Mouse (Mus musculus): ENCODE results near the gene Mme.

The Mme gene

DNA sequence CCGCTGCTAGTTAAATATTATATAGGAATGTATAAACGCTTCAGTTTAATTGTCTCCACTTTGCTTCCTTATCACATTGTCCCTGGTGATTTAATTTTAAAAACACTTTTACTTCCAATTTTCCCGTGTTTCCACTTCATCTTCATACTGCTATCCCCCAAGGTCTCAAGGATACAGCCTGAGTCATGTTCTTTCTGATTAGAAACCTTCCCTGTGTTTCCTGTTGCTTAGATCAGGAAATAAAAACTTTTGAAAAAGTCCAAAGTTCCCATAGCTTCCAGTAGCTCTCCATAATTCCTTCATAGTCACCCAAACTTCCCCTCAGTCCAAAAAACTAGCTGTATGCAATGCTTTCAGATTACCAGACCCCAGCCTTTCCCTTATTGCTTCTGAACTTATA is 109.4 kb downstream of the Mme start:
- no peak for DNase-seq (ENCODE audit: low spot score in 2 of 2)

DNA sequence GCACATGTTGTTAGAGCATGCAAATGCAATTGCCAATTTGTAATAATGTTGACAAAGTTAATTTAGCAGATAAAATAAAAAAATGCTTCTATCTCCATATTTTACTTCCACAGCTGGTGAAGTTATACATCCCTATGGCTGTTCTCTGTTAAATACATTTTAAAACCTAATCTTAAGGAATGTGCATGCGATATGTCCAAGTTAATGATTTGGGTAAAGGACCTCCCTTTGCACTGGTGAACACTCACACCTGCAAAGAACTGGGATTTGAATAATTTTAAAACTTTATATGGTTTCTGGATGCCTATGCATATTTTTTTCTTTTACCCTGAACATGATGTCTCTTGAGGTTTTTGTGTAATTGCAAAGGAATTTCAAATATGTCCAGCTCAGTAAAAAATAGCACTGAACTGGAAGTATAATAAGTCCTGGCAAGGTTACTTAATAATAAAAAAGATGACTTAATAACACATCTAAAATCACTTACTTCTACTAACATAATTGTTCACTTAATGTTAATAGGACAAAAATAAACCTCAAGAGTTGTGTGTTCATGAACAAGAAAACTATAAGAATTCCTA is 110.4 kb downstream of the Mme start:
- DNase-seq (ENCODE audit: low spot score in 2 of 2) = no peak

DNA sequence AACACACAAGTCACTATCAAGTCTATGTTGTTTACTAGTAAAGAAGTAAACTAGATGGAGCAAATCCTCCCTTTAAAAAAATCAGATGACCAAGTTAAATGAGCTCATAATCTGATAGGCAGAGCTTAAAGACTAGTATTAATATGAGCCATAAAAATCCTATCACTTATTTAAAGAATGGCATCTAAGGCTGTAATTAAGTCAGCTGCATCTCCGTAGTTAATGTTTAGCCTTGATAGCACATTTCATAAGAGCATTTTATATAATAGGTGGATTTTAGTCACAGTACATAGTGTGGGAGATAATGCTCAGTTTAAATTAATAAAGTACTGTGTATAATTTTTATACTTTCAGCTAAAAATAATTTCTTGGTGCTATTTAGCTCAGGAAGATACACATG is 118.2 kb downstream of the Mme start:
- DNase-seq (ENCODE audit: low spot score in 2 of 2) = no peak

DNA sequence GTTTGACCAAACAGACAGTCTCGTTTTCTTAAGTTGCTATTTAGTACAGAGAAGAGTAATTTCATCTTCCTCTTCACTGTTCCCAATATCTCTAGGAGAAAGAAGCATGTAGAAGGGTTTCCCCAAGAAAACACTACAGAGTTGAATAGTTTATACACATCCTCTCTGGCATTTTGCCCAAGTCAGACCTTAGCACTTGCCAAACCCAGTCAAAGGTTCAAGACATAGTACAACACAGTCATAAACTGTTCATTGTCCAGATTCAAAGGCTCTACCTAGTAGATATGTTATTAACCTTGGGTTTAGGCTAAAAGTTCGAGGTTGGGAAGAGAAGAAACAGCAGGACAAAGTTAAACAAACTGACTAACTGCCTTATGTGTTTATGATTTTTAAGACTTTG is 143.7 kb downstream of the Mme start:
- no peak for DNase-seq (ENCODE audit: low spot score in 2 of 2)

DNA sequence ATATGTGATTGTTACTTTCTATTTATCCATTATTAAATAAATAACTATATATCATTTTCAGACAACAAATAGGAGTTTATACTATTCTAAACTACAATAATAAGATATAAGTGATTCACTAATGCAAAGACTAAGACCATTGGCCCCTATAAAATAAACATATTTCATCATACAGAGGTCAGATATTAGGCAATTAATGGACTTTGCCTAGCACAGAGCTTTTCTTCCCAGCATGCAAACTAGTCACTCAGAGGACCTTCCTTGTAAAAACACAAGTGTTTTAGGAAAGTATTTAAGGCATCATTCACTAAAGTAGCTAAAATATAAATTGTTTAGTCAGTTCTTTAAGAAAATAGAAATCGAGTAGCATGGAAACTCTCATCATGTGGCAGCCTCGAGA is 149.4 kb downstream of the Mme start:
- no peak for DNase-seq (ENCODE audit: low spot score in 2 of 2)

DNA sequence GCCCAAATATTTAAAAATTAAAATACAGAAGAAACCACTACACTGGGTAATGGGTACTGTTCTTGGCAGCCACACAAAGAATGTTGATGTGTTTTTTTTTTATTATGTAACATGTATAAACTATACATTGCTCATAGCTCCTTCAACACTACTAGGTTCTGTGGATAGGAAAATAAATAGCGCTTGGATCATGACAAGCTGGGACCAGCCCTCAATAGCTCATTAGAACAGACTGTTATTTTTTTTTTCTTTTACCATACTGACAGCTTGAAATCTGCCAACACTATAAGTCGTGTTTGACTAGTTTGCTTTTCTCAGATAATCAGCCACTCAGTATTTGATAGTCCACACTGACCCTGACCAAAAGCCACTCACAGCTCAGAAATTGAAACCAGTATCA is 150.0 kb downstream of the Mme start:
- DNase-seq (ENCODE audit: low spot score in 2 of 2) = no peak

DNA sequence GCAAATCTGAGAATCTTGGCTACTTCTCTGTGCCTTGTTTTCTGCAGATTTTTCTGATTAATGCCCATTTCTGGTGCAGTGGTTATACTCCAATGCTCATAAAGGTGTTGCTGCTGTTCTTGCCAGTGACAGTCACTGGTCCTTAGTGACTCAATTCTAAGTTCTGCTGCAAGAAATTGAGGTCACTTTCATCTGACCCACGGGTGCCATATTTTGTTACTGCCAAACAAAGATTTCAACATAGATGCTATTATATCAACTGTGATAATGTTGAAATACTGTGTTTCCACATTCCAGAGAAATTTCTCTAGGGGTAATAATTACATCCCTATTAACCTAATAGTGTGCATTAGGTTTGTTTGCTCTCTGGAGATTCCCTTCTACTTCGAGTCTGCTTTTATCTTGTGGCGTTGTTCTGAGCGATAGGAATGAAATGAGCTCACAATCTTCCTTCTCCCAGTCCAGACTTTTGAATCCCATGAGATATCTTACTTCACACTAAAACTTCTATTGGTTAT is 153.1 kb downstream of the Mme start:
- no peak for DNase-seq (ENCODE audit: low spot score in 2 of 2)

DNA sequence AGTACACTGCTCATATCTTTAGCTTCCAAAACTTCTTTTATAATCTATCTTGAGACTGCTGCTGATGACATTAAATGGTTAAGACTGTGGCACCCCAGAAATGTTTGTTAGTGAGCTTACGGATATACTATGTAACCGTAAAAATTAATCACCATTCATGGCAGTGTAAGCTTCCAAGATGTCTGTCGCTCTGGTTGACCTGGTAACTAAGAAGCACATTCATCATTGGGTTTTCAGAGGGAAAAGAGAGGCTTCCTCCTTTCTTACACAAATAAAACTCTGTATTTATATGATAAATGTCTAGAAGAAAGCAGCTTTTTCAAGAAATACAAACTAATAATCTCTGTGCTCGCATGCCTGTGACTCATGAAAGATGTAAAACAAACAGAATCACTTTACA is 156.8 kb downstream of the Mme start:
- DNase-seq (ENCODE audit: low spot score in 2 of 2) = no peak

DNA sequence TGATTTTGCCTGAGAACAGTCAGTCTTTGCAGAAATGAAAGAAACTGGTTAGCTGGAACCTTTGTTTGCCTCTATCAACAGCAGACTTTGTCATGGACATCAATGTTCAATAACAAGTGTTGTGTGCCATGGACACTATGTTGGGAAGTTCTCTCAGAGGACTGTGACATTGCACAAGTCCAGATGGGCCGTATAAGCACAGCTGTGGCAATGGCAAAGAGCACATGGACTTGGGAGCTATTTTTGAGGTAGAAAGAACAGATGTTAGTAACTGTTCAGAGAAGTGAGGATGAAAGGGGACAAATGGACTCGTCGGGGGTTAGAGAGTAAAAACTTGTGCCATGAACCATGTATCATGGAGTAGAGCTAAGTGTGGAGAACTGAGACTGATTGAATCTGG is 165.1 kb downstream of the Mme start:
- DNase-seq (ENCODE audit: low spot score in 2 of 2) = no peak

DNA sequence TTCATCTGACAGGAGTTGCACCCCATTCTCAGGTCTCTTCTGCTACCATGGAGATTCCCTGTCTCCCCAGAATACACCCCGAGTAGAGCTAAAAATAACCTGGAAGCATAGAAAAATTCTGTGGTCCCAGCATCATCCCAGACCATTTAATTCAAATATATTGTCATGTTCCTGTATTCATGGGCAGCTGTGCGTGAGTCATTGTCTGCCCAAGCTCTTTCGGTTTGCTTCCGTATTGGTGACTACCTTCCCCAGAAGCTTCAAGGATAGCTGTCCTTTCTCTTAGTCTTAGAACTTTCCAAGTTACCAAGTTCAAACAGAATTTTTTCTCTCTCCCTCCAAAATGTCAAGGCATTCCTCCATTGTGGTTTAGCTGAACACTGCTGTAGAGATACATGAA is 169.7 kb downstream of the Mme start:
- no peak for DNase-seq (ENCODE audit: low spot score in 2 of 2)

DNA sequence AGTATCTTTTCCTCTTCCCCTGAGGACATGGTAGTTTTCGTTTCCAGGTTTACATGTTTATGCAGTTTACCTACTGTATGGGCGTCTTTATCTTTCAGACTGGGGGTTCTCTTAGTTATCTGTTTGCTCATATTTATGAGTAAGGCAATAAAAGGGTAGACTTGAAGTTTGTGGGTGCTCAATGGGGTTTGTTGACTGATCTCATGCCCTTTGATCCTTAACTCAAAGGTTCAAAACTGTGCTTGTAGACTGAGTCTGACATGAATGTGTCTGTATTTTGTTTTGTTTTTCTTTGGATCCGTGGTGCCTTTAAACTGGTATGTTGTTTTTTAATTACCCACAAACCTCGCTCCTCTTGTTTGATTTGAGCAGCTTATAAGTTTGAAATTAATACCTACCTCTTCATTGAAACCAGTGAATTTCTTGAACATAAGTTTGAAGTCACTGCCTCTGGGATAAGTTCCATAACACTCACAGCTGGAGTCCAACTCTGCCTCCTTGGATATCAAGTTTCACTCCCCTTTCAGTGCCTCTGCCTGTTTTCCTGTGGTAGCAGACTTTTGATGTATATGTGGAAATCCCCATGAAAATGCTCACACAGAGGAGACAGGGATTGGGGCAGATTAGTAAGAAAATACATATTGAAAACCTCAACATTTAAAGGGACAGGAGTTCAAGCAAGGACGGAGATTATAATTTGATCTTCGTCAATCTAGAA is 171.0 kb downstream of the Mme start:
- DNase-seq (ENCODE audit: low spot score in 2 of 2) = no peak

DNA sequence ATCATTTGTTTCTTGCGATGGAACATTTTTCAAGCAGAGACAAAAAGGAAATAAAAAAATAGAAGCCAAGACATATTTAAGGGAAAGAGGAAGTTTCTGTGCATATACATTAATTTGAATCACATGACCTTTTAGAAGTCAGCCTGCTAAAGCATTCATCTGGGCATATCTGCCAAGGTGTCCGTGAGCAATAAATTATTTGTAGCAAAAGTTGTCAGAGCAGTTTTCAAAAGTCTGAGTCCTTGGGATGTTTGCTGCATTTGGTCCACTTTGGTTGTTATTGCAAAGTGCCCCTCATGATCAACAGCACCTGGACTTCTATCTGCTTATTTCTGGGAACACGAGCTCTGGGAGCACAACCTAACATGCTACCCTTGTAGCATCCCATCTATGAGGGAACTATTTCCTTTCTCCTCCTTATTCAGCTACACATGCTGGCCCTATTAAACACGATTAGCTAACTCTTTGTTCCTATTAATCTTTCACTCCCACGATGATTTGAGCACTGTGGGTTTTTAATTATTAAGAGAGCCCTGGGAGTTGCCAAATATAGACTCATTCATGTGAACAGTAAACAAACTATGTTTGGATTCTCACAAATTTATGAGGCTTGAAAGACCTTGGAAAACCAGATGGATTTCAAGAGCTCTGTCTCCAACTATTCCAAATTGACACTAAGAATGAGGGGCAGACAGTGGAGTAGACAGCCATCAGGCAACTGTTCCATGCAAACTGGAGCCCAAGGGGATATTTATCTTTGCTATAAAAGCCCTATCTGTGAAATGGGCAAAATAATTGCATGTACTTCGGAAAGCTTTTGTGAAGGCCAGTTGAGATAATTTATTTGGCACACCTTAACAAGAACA is 171.9 kb downstream of the Mme start:
- DNase-seq (ENCODE audit: low spot score in 2 of 2) = no peak

DNA sequence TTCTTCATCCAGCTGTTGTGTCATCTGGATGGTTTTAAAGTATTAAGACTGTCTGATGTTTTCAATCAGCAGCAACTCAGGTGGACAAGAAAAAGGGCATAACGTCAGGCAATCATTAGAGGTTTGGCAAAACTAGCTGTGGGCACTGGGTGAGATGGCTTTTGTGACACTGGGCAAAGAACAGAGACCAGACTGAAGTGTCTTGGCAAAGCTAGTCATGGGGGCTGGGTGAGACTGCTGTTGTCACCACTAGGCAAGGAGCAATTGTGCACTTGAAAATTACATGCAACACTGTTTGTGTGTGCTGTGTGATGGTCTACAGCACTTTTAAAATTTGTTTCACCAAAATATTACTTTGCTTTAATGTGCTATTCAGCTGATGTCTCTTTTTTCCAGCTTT is 175.9 kb downstream of the Mme start:
- peak in 1 of 2 experiments; percentile 14 for DNase-seq (ENCODE audit: low spot score in 2 of 2)

DNA sequence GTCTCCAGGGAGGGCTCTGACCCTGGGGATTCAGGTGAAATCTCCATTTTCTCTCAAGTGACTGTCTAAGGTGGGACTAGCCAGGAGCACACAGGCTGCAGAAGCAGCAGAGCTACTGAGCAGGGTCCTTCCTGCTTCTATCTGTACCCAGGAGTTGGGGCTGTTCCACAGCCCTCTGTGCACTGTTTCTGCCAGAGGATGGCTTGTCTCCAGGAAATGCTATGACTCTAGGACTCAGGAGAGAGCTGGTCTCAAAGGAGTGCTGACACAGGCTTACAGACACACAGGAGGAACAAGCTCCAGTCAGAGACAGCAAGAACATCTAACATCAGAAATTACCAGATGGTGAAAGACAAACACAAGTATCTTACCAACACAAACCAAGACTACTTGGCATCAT is 176.4 kb downstream of the Mme start:
- DNase-seq (ENCODE audit: low spot score in 2 of 2) = no peak

DNA sequence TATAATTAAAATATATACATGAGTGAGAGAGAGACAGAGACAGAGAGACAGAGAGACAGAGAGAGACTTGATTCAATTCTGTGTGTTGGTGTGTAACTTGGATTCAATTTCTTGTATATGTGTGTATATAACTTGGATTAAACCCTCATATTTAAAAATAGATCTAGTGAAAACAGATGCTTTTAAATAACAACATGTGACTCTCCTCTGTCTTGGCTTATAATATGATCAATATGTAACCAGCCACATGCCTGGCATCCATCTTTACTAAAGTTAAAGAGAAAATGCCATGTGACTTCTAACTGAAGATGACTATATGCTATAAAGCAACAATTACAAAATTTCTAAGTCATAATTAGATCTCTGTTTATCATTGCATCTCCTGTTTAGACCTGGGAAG is 182.2 kb downstream of the Mme start:
- no peak for DNase-seq (ENCODE audit: low spot score in 2 of 2)
